Mouse (Mus musculus): ENCODE measurements at regions not wholly inside any gene's neighbourhood (a gene's known extent, or its start where the extent isn't known, plus 50 kb on each side); places are given as distances from the start of the nearest gene placed in this dataset.

GRCm38 (mm10) chr16:5455352-5455965, 199.7 kb upstream of the Eef2kmt start:
- DNase-seq (ENCODE audit: low spot score): no peak

GRCm38 (mm10) chr16:5454243-5454642, 198.5 kb upstream of the Eef2kmt start:
- DNase-seq (ENCODE audit: low spot score): no peak

- no peak for DNase-seq (ENCODE audit: low spot score)
Measured at GRCm38 (mm10) chr16:5452971-5453370, 197.2 kb upstream of the Eef2kmt start.

GRCm38 (mm10) chr16:5445776-5446175, 190.0 kb upstream of the Eef2kmt start:
- DNase-seq (ENCODE audit: low spot score): no peak

GRCm38 (mm10) chr16:5444785-5445184, 189.0 kb upstream of the Eef2kmt start:
- DNase-seq (ENCODE audit: low spot score): no peak

- DNase-seq (ENCODE audit: low spot score): no peak
Measured at GRCm38 (mm10) chr16:5439717-5440116, 183.9 kb upstream of the Eef2kmt start.

- no peak for DNase-seq (ENCODE audit: low spot score)
Measured at GRCm38 (mm10) chr16:5438405-5438804, 182.6 kb upstream of the Eef2kmt start.

- no peak for DNase-seq (ENCODE audit: low spot score)
Measured at GRCm38 (mm10) chr16:5431689-5432088, 175.9 kb upstream of the Eef2kmt start.

- no peak for DNase-seq (ENCODE audit: low spot score)
Measured at GRCm38 (mm10) chr16:5431111-5431510, 175.3 kb upstream of the Eef2kmt start.

GRCm38 (mm10) chr16:5429466-5429865, 173.7 kb upstream of the Eef2kmt start:
- DNase-seq (ENCODE audit: low spot score): no peak

GRCm38 (mm10) chr16:5425908-5426307, 170.1 kb upstream of the Eef2kmt start:
- DNase-seq (ENCODE audit: low spot score): no peak

GRCm38 (mm10) chr16:5422041-5422440, 166.3 kb upstream of the Eef2kmt start:
- no peak for DNase-seq (ENCODE audit: low spot score)

GRCm38 (mm10) chr16:5421591-5421990, 165.8 kb upstream of the Eef2kmt start:
- DNase-seq (ENCODE audit: low spot score): no peak

- no peak for DNase-seq (ENCODE audit: low spot score)
Measured at GRCm38 (mm10) chr16:5419467-5419866, 163.7 kb upstream of the Eef2kmt start.

- DNase-seq (ENCODE audit: low spot score): peak; percentile 5
Measured at GRCm38 (mm10) chr16:5418462-5419197, 162.8 kb upstream of the Eef2kmt start.

GRCm38 (mm10) chr16:5415310-5415709, 159.5 kb upstream of the Eef2kmt start:
- no peak for DNase-seq (ENCODE audit: low spot score)

- DNase-seq (ENCODE audit: low spot score): no peak
Measured at GRCm38 (mm10) chr16:5411819-5412385, 156.1 kb upstream of the Eef2kmt start.

GRCm38 (mm10) chr16:5406711-5407110, 150.9 kb upstream of the Eef2kmt start:
- peak; percentile 65 for DNase-seq (ENCODE audit: low spot score)

- DNase-seq (ENCODE audit: low spot score): no peak
Measured at GRCm38 (mm10) chr16:5393336-5393735, 137.6 kb upstream of the Eef2kmt start.

GRCm38 (mm10) chr16:5382930-5383329, 127.1 kb upstream of the Eef2kmt start:
- no peak for DNase-seq (ENCODE audit: low spot score)

- DNase-seq (ENCODE audit: low spot score): no peak
Measured at GRCm38 (mm10) chr16:5382228-5382884, 126.6 kb upstream of the Eef2kmt start.

- DNase-seq (ENCODE audit: low spot score): no peak
Measured at GRCm38 (mm10) chr16:5380626-5381025, 124.8 kb upstream of the Eef2kmt start.

- no peak for DNase-seq (ENCODE audit: low spot score)
Measured at GRCm38 (mm10) chr16:5377001-5377400, 121.2 kb upstream of the Eef2kmt start.
